Mouse (Mus musculus) embryonic fibroblast, embryonic 13.5 days (primary cell): ENCODE results near the gene Herpud1.

ENCODE experiments used
- CTCF ChIP-seq: IDR thresholded peaks from 2 replicates; pipeline ENCODE4 v1.5.1; 2011; ENCODE audit warnings: mild to moderate bottlenecking, control low read depth, low read length, moderate library complexity, borderline replicate concordance; ENCODE audit not compliant: insufficient read depth
- POLR2A ChIP-seq: IDR thresholded peaks from 2 replicates; pipeline ENCODE4 v1.6.1; 2011; ENCODE audit warnings: low read depth, mild to moderate bottlenecking, control low read depth, low read length, moderate library complexity

DNA sequence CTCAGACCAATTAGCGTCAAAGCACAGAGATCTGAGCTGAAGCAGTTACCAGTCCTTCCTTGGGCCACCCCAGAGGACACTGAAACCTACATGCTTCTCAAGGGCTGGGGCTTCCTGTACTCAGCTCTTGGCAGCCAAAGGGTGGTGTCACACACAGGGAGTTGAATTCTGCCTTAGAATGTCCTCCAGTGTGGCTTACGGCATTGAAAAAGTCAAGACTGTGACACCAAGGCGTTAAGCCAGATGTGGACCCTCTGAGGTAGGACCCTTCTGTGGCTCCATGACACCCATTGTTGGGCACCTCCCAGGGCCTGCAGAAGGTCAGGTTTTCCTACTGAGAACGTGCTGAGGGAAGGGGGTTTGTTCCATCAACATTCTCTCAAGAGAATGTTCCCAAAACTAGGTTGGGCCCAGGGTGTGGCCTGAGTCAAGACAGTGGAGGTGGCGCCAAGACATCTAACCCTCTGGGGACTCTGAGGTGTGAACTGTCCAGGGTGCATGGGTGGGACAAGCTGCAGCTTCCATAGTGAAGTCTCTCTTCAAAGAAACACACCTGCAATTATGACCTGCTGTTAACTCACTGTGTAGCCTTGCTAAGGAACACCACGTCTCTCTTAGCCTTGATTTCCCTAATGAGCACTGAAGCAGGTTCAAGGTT, 24.3 kb upstream of the Herpud1 start:
- TF ChIP-seq CTCF (no peak), POLR2A (no peak)
